Mouse (Mus musculus): ENCODE data around the gene Zbtb45.

Zbtb45 gene

GRCm38 (mm10) chr7:12980291-12980690 is 29.5 kb downstream of the Zbtb45 start:
- TF ChIP-seq POU5F1 (IDR thresholded peaks at IDR 0.05; ENCODE audit: borderline replicate concordance, low read length) = no peak
- TF ChIP-seq CTCF (conservative IDR thresholded peaks at IDR 0.05; ENCODE audit: low read length) = no peak
- no peak for TF ChIP-seq NANOG (IDR thresholded peaks at IDR 0.05; ENCODE audit: borderline replicate concordance, low read length)
- no peaks in the 10 kb centered on the region for H3K27me3 ChIP-seq (ENCODE audit: insufficient read depth, low read length)
- H3K4me1 ChIP-seq (replicated peaks; ENCODE audit: low read depth, low read length) = peaks cover 59% of the 10 kb centered on the region
- H3K36me3 ChIP-seq (ENCODE audit: insufficient read depth, low read length) = peaks cover 36% of the 10 kb centered on the region
- H3K9me3 ChIP-seq (ENCODE audit: low read length) = no peaks in the 10 kb centered on the region
- H3K4me3 ChIP-seq (replicated peaks; ENCODE audit: low read length) = peak overlapping the region; percentile 92

GRCm38 (mm10) chr7:12979776-12980175 is 30.1 kb downstream of the Zbtb45 start:
- no peak for TF ChIP-seq POU5F1 (IDR thresholded peaks at IDR 0.05; ENCODE audit: borderline replicate concordance, low read length)
- no peak for TF ChIP-seq CTCF (conservative IDR thresholded peaks at IDR 0.05; ENCODE audit: low read length)
- no peak for TF ChIP-seq NANOG (IDR thresholded peaks at IDR 0.05; ENCODE audit: borderline replicate concordance, low read length)
- H3K4me1 ChIP-seq (replicated peaks; ENCODE audit: low read depth, low read length) = peaks cover 64% of the 10 kb centered on the region
- peaks cover 36% of the 10 kb centered on the region for H3K36me3 ChIP-seq (ENCODE audit: insufficient read depth, low read length)
- no peaks in the 10 kb centered on the region for H3K27me3 ChIP-seq (ENCODE audit: insufficient read depth, low read length)
- no peaks in the 10 kb centered on the region for H3K9me3 ChIP-seq (ENCODE audit: low read length)
- H3K4me3 ChIP-seq (replicated peaks; ENCODE audit: low read length) = peak overlapping the region; percentile 92

GRCm38 (mm10) chr7:12978931-12979722 is 30.7 kb downstream of the Zbtb45 start:
- H3K4me1 ChIP-seq (replicated peaks; ENCODE audit: low read depth, low read length) = peaks cover 64% of the 10 kb centered on the region
- no peaks in the 10 kb centered on the region for H3K9me3 ChIP-seq (ENCODE audit: low read length)
- H3K4me3 ChIP-seq (replicated peaks; ENCODE audit: low read length) = peak overlapping the region; percentile 92
- peaks cover 36% of the 10 kb centered on the region for H3K36me3 ChIP-seq (ENCODE audit: insufficient read depth, low read length)
- TF ChIP-seq CTCF (conservative IDR thresholded peaks at IDR 0.05; ENCODE audit: low read length) (no peak), NANOG (IDR thresholded peaks at IDR 0.05; ENCODE audit: borderline replicate concordance, low read length) (no peak), POU5F1 (IDR thresholded peaks at IDR 0.05; ENCODE audit: borderline replicate concordance, low read length) (no peak)
- H3K27me3 ChIP-seq (ENCODE audit: insufficient read depth, low read length) = no peaks in the 10 kb centered on the region

GRCm38 (mm10) chr7:12977682-12978389 is 32.0 kb downstream of the Zbtb45 start, which contains the start of gene Zfp446:
Gene Zfp446, plus strand, starts transcription at chr7:12977848.
- no peaks in the 10 kb centered on the region for H3K27me3 ChIP-seq (ENCODE audit: insufficient read depth, low read length)
- no peak for TF ChIP-seq POU5F1 (IDR thresholded peaks at IDR 0.05; ENCODE audit: borderline replicate concordance, low read length)
- no peak for TF ChIP-seq CTCF (conservative IDR thresholded peaks at IDR 0.05; ENCODE audit: low read length)
- no peak for TF ChIP-seq NANOG (IDR thresholded peaks at IDR 0.05; ENCODE audit: borderline replicate concordance, low read length)
- peaks cover 64% of the 10 kb centered on the region for H3K4me1 ChIP-seq (replicated peaks; ENCODE audit: low read depth, low read length)
- no peaks in the 10 kb centered on the region for H3K9me3 ChIP-seq (ENCODE audit: low read length)
- peaks cover 31% of the 10 kb centered on the region for H3K36me3 ChIP-seq (ENCODE audit: insufficient read depth, low read length)
- H3K4me3 ChIP-seq (replicated peaks; ENCODE audit: low read length) = peak within 1 kb of the TSS; percentile 92

GRCm38 (mm10) chr7:12970906-12971305 is 38.9 kb downstream of the Zbtb45 start:
- Histone ChIP-seq H3K4me3 (replicated peaks; ENCODE audit: low read length) (peak overlapping the region; percentile 73), H3K4me1 (replicated peaks; ENCODE audit: low read depth, low read length) (peaks cover 39% of the 10 kb centered on the region), H3K27me3 (ENCODE audit: insufficient read depth, low read length) (0 out of 2 replicates have a peak, but pooled peaks cover 5% of the 10 kb centered on the region), H3K9me3 (ENCODE audit: low read length) (no peaks in the 10 kb centered on the region), H3K36me3 (ENCODE audit: insufficient read depth, low read length) (peaks cover 37% of the 10 kb centered on the region)
- TF ChIP-seq NANOG (IDR thresholded peaks at IDR 0.05; ENCODE audit: borderline replicate concordance, low read length) (no peak), CTCF (conservative IDR thresholded peaks at IDR 0.05; ENCODE audit: low read length) (no peak), POU5F1 (IDR thresholded peaks at IDR 0.05; ENCODE audit: borderline replicate concordance, low read length) (no peak)

GRCm38 (mm10) chr7:12966104-12966845 is 43.6 kb downstream of the Zbtb45 start:
- Histone ChIP-seq H3K4me1 (replicated peaks; ENCODE audit: low read depth, low read length) (peaks cover 46% of the 10 kb centered on the region), H3K9me3 (ENCODE audit: low read length) (no peaks in the 10 kb centered on the region), H3K27me3 (ENCODE audit: insufficient read depth, low read length) (0 out of 2 replicates have a peak, but pooled peaks cover 5% of the 10 kb centered on the region), H3K36me3 (ENCODE audit: insufficient read depth, low read length) (peaks cover 20% of the 10 kb centered on the region), H3K4me3 (replicated peaks; ENCODE audit: low read length) (peak overlapping the region; percentile 92)
- TF ChIP-seq CTCF (conservative IDR thresholded peaks at IDR 0.05; ENCODE audit: low read length) (no peak), NANOG (IDR thresholded peaks at IDR 0.05; ENCODE audit: borderline replicate concordance, low read length) (no peak), POU5F1 (IDR thresholded peaks at IDR 0.05; ENCODE audit: borderline replicate concordance, low read length) (no peak)

- 0 out of 2 replicates have a peak, but pooled peaks cover 5% of the 10 kb centered on the region for H3K27me3 ChIP-seq (ENCODE audit: insufficient read depth, low read length)
- no peak for TF ChIP-seq NANOG (IDR thresholded peaks at IDR 0.05; ENCODE audit: borderline replicate concordance, low read length)
- TF ChIP-seq CTCF (conservative IDR thresholded peaks at IDR 0.05; ENCODE audit: low read length) = no peak
- TF ChIP-seq POU5F1 (IDR thresholded peaks at IDR 0.05; ENCODE audit: borderline replicate concordance, low read length) = no peak
- peaks cover 47% of the 10 kb centered on the region for H3K4me1 ChIP-seq (replicated peaks; ENCODE audit: low read depth, low read length)
- peaks cover 20% of the 10 kb centered on the region for H3K36me3 ChIP-seq (ENCODE audit: insufficient read depth, low read length)
- peak within 1 kb of the TSS; percentile 92 for H3K4me3 ChIP-seq (replicated peaks; ENCODE audit: low read length)
- no peaks in the 10 kb centered on the region for H3K9me3 ChIP-seq (ENCODE audit: low read length)
Observed at GRCm38 (mm10) chr7:12965678-12966091, 44.1 kb downstream of the Zbtb45 start, which contains the start of gene Zfp324. Gene Zfp324, plus strand, starts transcription at chr7:12965838.

Measured in E14TG2a.4 (cell line).